Mouse (Mus musculus) hindbrain, embryonic 12.5 days (tissue): ENCODE results near the gene Zfp180. TPM values are rescaled to one million over a fixed set of nuclear protein-coding genes. Genes with fewer than 3 reads are reported as not detected.

Source experiments
- ATAC-seq: fragments of 200-750 bp; cut with Nextera tagmentation; 2 replicates; pipeline ENCODE4 v1.8.0; 2017; ENCODE audit warnings: moderate TSS enrichment; ENCODE audit not compliant: low FRiP score
- H3K27ac ChIP-seq: fragments of 300-500 bp; sonication (generic); 2 replicates; pipeline ENCODE4 v1.5.1; 2016; ENCODE audit warnings: mild to moderate bottlenecking
- H3K27me3 ChIP-seq: fragments of 300-500 bp; sonication (generic); 2 replicates; pipeline ENCODE4 v1.6.1; 2016; ENCODE audit warnings: mild to moderate bottlenecking
- H3K36me3 ChIP-seq: fragments of 300-500 bp; sonication (generic); 2 replicates; pipeline ENCODE4 v1.6.1; 2016; ENCODE audit warnings: mild to moderate bottlenecking
- H3K4me1 ChIP-seq: fragments of 300-500 bp; sonication (generic); 2 replicates; pipeline ENCODE4 v1.6.1; 2016
- H3K4me2 ChIP-seq: fragments of 300-500 bp; sonication (generic); replicated peaks from 2 replicates; pipeline ENCODE4 v1.6.1; 2016; ENCODE audit warnings: mild to moderate bottlenecking
- H3K4me3 ChIP-seq: fragments of 300-500 bp; sonication (generic); 2 replicates; pipeline ENCODE4 v1.5.1; 2016; ENCODE audit warnings: mild to moderate bottlenecking
- H3K9ac ChIP-seq: fragments of 300-500 bp; sonication (generic); 2 replicates; pipeline ENCODE4 v1.6.1; 2016; ENCODE audit warnings: mild to moderate bottlenecking, moderate library complexity
- H3K9me3 ChIP-seq: fragments of 300-500 bp; sonication (generic); replicated peaks from 2 replicates; pipeline ENCODE4 v1.6.1; 2016; ENCODE audit warnings: mild to moderate bottlenecking
- WGBS: fragments of 180-500 bp; shearing (Covaris S2); methylation state at CpG from one replicate; pipeline ENCODE4 v1.1.7; 2016; 5-methylcytosine and 5-hydroxymethylcytosine counted together
- polyA plus RNA-seq: library from polyadenylated mRNA; unstranded; fragments of >200 nt; fragmentation: Nextera tagmentation; extraction: Ambion mirVana; gene quantifications from 2 replicates; pipeline ENCODE4 v1.2.1, GENCODE M21; 2016

Zfp180 gene
- polyA plus RNA-seq, 1 experiment from 2014 or later: 32.5 TPM

GRCm38 (mm10) chr7:24113001-24113400 lies 31.3 kb downstream of the Zfp180 start:
- Histone ChIP-seq H3K27me3 (no peaks in the 10 kb centered on the region), H3K9me3 (peaks cover 18% of the 10 kb centered on the region), H3K36me3 (peaks cover 13% of the 10 kb centered on the region), H3K4me2 (peak overlapping the region; percentile 74), H3K4me3 (peak overlapping the region; percentile 57), H3K9ac (peak overlapping the region; percentile 76), H3K27ac (0 out of 2 replicates have a peak overlapping the region, but pooled peaks have one; percentile 46), H3K4me1 (peaks cover 4% of the 10 kb centered on the region)
- ATAC-seq: peak; percentile 12; the same call in 1 of the 2 replicates
- 13% methylated on average over 12 of the region's 12 CpGs for WGBS

- 79% methylated on average over 4 of the region's 4 CpGs for WGBS
Measured at GRCm38 (mm10) chr7:24116655-24117054, 34.9 kb downstream of the Zfp180 start.

GRCm38 (mm10) chr7:24133425-24133995 lies 51.8 kb downstream of the Zfp180 start:
- Histone ChIP-seq H3K4me3 (peak overlapping the region; percentile 71), H3K9ac (peak overlapping the region; percentile 47), H3K4me2 (peak overlapping the region; percentile 71), H3K9me3 (no peaks in the 10 kb centered on the region), H3K27me3 (no peaks in the 10 kb centered on the region), H3K4me1 (peaks cover 11% of the 10 kb centered on the region), H3K36me3 (peaks cover 26% of the 10 kb centered on the region), H3K27ac (no peak overlapping the region)
- WGBS: 18% methylated on average over 6 of the region's 6 CpGs
- peak; percentile 46 for ATAC-seq

More at GRCm38 (mm10) chr7:24116655-24117054, 34.9 kb downstream of the Zfp180 start:
- no peak for ATAC-seq
- Histone ChIP-seq H3K9ac (no peak overlapping the region), H3K27ac (no peak overlapping the region), H3K4me2 (no peak overlapping the region), H3K4me3 (no peak overlapping the region), H3K27me3 (no peaks in the 10 kb centered on the region), H3K36me3 (no peaks in the 10 kb centered on the region), H3K4me1 (peaks cover 4% of the 10 kb centered on the region), H3K9me3 (no peaks in the 10 kb centered on the region)

GRCm38 (mm10) chr7:24133996-24134828 lies 52.5 kb downstream of the Zfp180 start, which contains the start of gene Zfp235:
Gene Zfp235 (plus strand): TSS chr7:24134169.
- H3K4me3 ChIP-seq: peak within 1 kb of the TSS; percentile 71
- no peak within 1 kb of the TSS for H3K27ac ChIP-seq
- peak within 1 kb of the TSS; percentile 75 for H3K9ac ChIP-seq
- H3K36me3 ChIP-seq: peaks cover 33% of the 10 kb centered on the region
- H3K9me3 ChIP-seq: no peaks in the 10 kb centered on the region
- ATAC-seq: peak; percentile 94
- 3% methylated on average over 32 of the region's 32 CpGs for WGBS
- H3K4me1 ChIP-seq: peaks cover 11% of the 10 kb centered on the region
- no peaks in the 10 kb centered on the region for H3K27me3 ChIP-seq
- peak within 1 kb of the TSS; percentile 71 for H3K4me2 ChIP-seq

GRCm38 (mm10) chr7:24142566-24142965 lies 60.8 kb downstream of the Zfp180 start:
- Histone ChIP-seq H3K4me1 (no peaks in the 10 kb centered on the region), H3K9ac (no peak overlapping the region), H3K4me2 (no peak overlapping the region), H3K4me3 (no peak overlapping the region), H3K36me3 (peaks cover 51% of the 10 kb centered on the region), H3K9me3 (peaks cover 6% of the 10 kb centered on the region), H3K27me3 (no peaks in the 10 kb centered on the region), H3K27ac (no peak overlapping the region)
- no peak for ATAC-seq
- WGBS: 88% methylated on average over 6 of the region's 6 CpGs

GRCm38 (mm10) chr7:24153272-24153671 lies 71.5 kb downstream of the Zfp180 start:
- H3K4me3 ChIP-seq: no peak overlapping the region
- H3K27me3 ChIP-seq: no peaks in the 10 kb centered on the region
- WGBS: 0% methylated on average over 1 of the region's 1 CpGs
- no peak overlapping the region for H3K4me2 ChIP-seq
- no peak overlapping the region for H3K27ac ChIP-seq
- H3K9me3 ChIP-seq: no peaks in the 10 kb centered on the region
- no peak for ATAC-seq
- H3K9ac ChIP-seq: no peak overlapping the region
- no peaks in the 10 kb centered on the region for H3K4me1 ChIP-seq
- H3K36me3 ChIP-seq: no peaks in the 10 kb centered on the region

Other genes with a start within 250 kb of the Zfp180 start
- not detected in 2 replicates for gene Vmn1r176, start 244.6 kb upstream of the Zfp180 start, polyA plus RNA-seq
- gene Vmn1r177, start 215.5 kb upstream of the Zfp180 start, polyA plus RNA-seq: not detected in 2 replicates
- gene Vmn1r178, start 189.9 kb upstream of the Zfp180 start, polyA plus RNA-seq: not detected in 2 replicates
- gene Vmn1r179, start 154.9 kb upstream of the Zfp180 start, polyA plus RNA-seq: not detected in 2 replicates
- gene Vmn1r180, start 131.3 kb upstream of the Zfp180 start, polyA plus RNA-seq: not detected in 2 replicates
- not detected in 2 replicates for gene Vmn1r181, start 107.3 kb upstream of the Zfp180 start, polyA plus RNA-seq
- not detected in 2 replicates for gene V1rd19, start 80.2 kb upstream of the Zfp180 start, polyA plus RNA-seq
- not detected in 2 replicates for gene Vmn1r183, start 28.7 kb upstream of the Zfp180 start, polyA plus RNA-seq
- 7.6 and 9.3 TPM in 2 replicates for gene Zfp112, start 30.4 kb downstream of the Zfp180 start, polyA plus RNA-seq
- 19.2 TPM in 2 replicates for gene Zfp235, start 52.2 kb downstream of the Zfp180 start, polyA plus RNA-seq
- 4.8 and 5.2 TPM in 2 replicates for gene Zfp114, start 93.1 kb downstream of the Zfp180 start, polyA plus RNA-seq
- 9.3 and 10.4 TPM in 2 replicates for gene Zfp111, start 129.5 kb downstream of the Zfp180 start, polyA plus RNA-seq
- gene Zfp109, start 155.6 kb downstream of the Zfp180 start, polyA plus RNA-seq: 4.9 and 5.5 TPM in 2 replicates
- gene Zfp108, start 172.9 kb downstream of the Zfp180 start, polyA plus RNA-seq: 4.4 and 5.4 TPM in 2 replicates
- gene Zfp93, start 188.5 kb downstream of the Zfp180 start, polyA plus RNA-seq: 7.3 and 8.7 TPM in 2 replicates
- 45.0 and 46.4 TPM in 2 replicates for gene Zfp61, start 219.3 kb downstream of the Zfp180 start, polyA plus RNA-seq
- gene Zfp94, start 234.7 kb downstream of the Zfp180 start, polyA plus RNA-seq: 15.6 and 18.2 TPM in 2 replicates